Mouse (Mus musculus) neutrophil, adult 83 days (primary cell): ENCODE data around the gene Ebna1bp2. TPM values are rescaled to one million over a fixed set of nuclear protein-coding genes. Genes with fewer than 3 reads are reported as not detected.

Source experiments
- total RNA-seq, 2 experiments: library from RNA; stranded (reverse); gene quantifications; one replicate each; pipeline ENCODE4 v1.2.4; 2023

The Ebna1bp2 gene
- total RNA-seq = 10 to 100 TPM; 38.3 to 43.4 TPM

DNA sequence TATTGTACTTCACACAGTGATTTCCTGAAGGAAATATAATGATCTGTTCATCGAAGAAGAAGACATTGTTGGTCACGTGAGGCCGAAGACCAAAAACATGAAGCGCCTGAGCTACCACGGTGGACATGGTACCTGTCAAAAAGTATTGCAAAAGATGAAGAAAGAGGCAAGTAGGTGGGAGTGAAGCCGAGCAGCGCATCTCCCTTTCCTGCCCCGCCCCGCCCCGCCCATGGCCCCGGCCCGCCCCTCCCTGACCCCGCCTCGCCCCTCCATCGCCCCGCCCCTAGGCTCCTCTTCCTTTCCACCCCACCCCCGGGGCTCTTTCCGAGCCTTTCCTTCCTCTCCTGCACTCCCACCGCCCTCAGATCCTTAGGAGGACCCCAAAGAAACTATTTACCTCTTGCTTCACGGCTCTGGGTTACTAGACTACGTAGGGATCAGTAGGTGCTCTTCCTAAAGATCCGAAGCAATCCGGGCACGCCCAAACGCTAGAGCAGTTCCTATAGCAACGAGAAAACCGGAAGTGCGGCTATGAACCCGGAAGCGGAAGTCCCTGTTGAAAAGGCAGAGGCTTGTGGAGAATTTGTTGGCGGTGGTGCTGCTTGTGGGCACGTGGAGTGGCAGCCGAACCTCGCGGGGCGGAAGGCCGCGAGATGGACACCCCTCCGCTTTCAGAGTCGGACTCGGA is at the start of gene Ebna1bp2, which contains the start of gene Cfap57:
Ebna1bp2 (plus strand) TSS at position 521 of the 688 bp plus-strand sequence.
Cfap57 (minus strand) TSS at position 499 of the 688 bp plus-strand sequence.

DNA sequence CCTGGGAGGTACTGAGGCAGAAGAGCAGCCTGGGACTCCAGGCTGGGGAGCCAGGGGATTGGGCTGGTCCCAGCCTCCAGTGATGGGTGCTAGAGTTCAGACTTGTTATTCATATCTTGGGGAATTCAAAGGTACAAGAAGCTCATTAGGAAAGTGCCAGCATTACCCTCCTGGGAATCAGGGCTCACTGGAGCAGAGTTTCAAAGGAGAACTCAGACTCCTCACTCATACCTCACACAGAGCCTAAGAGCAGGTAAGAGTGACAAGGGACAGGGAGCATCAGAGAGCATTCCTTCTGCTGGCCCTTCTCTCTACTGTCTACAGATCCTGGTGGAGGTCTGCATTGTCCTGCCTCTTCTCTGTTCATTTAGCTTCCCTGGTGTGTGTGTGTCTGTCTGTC is 38.1 kb downstream of the Ebna1bp2 start, which contains the start of gene Olfr62:
Olfr62 (plus strand) TSS at position 301 of the 400 bp plus-strand sequence.

Other genes starting within 250 kb of the Ebna1bp2 start
- gene Szt2, start 211.5 kb upstream of the Ebna1bp2 start, total RNA-seq = 10 to 100 TPM; 51.6 to 52.9 TPM
- gene Med8, start 211.5 kb upstream of the Ebna1bp2 start, total RNA-seq = 10 to 100 TPM; 69.4 to 70.3 TPM
- gene Elovl1, start 192.7 kb upstream of the Ebna1bp2 start, total RNA-seq = 10 to 100 TPM; 98.1 to 98.9 TPM
- 10 to 100 TPM; 73.5 to 91.3 TPM for gene Cdc20, start 183.4 kb upstream of the Ebna1bp2 start, total RNA-seq
- gene Mpl, start 163.3 kb upstream of the Ebna1bp2 start, total RNA-seq = under 1 TPM; 0.77 to 0.99 TPM
- gene Tie1, start 130.7 kb upstream of the Ebna1bp2 start, total RNA-seq = 1 to 10 TPM; 3.3 to 3.4 TPM
- not detected for gene 2610528J11Rik, start 93.8 kb upstream of the Ebna1bp2 start, total RNA-seq
- under 1 TPM in 1 of 2 experiments, not detected in 1; 0.18 TPM for gene Tmem125, start 76.8 kb upstream of the Ebna1bp2 start, total RNA-seq
- gene Cfap57, start within 50 bp of the Ebna1bp2 start, total RNA-seq = 1 to 10 TPM; 2.0 to 2.3 TPM
- not detected for gene Olfr62, start 38.2 kb downstream of the Ebna1bp2 start, total RNA-seq
- not detected for gene Olfr1342, start 72.0 kb downstream of the Ebna1bp2 start, total RNA-seq
- not detected for gene Olfr1341, start 82.7 kb downstream of the Ebna1bp2 start, total RNA-seq
- gene Olfr1340, start 99.3 kb downstream of the Ebna1bp2 start, total RNA-seq = not detected
- not detected for gene Olfr1339, start 111.4 kb downstream of the Ebna1bp2 start, total RNA-seq
- gene Olfr1338, start 137.9 kb downstream of the Ebna1bp2 start, total RNA-seq = not detected
- gene Olfr1337, start 161.8 kb downstream of the Ebna1bp2 start, total RNA-seq = not detected
- gene Olfr1335, start 189.1 kb downstream of the Ebna1bp2 start, total RNA-seq = not detected
- gene Olfr1333, start 215.5 kb downstream of the Ebna1bp2 start, total RNA-seq = not detected
- gene Olfr1331, start 243.8 kb downstream of the Ebna1bp2 start, total RNA-seq = not detected